Mouse (Mus musculus) heart, embryonic 10.5 days (tissue): ENCODE results near the gene Hs6st3. TPM values are rescaled to one million over a fixed set of nuclear protein-coding genes. Genes with fewer than 3 reads are reported as not detected.
"Not testable (repeated sequence)": the region's sequence is repeated elsewhere in the genome, so short reads cannot be mapped to it uniquely, and the experiment has no call there.

ENCODE experiments used
- DNase-seq: peaks from one replicate; pipeline ENCODE4 v3.0.0-alpha.2; 2017; ENCODE audit warnings: low spot score
- H3K27ac ChIP-seq: fragments of 300-500 bp; sonication (generic); 2 replicates; pipeline ENCODE4 v1.5.1; 2016; ENCODE audit warnings: mild to moderate bottlenecking
- H3K27me3 ChIP-seq: fragments of 300-500 bp; sonication (generic); 2 replicates; pipeline ENCODE4 v1.6.1; 2016; ENCODE audit warnings: mild to moderate bottlenecking; ENCODE audit not compliant: poor library complexity, insufficient read depth, severe bottlenecking
- H3K36me3 ChIP-seq: fragments of 300-500 bp; sonication (generic); 2 replicates; pipeline ENCODE4 v1.6.1; 2016; ENCODE audit warnings: mild to moderate bottlenecking, moderate library complexity
- H3K4me1 ChIP-seq: fragments of 300-500 bp; sonication (generic); 2 replicates; pipeline ENCODE4 v1.6.1; 2016; ENCODE audit warnings: mild to moderate bottlenecking
- H3K4me3 ChIP-seq: fragments of 300-500 bp; sonication (generic); 2 replicates; pipeline ENCODE4 v1.5.1; 2016; ENCODE audit warnings: mild to moderate bottlenecking, moderate library complexity
- H3K9me3 ChIP-seq: fragments of 300-500 bp; sonication (generic); 2 replicates; pipeline ENCODE4 v1.6.1; 2016; ENCODE audit warnings: mild to moderate bottlenecking, moderate library complexity
- WGBS: fragments of 180-500 bp; shearing (Covaris S2); methylation state at CpG from one replicate; pipeline ENCODE4 v1.1.7; 2016; 5-methylcytosine and 5-hydroxymethylcytosine counted together
- polyA plus RNA-seq: library from polyadenylated mRNA; unstranded; fragments of >200 nt; fragmentation: Nextera tagmentation; extraction: Ambion mirVana; gene quantifications from 2 replicates; pipeline ENCODE4 v1.2.1, GENCODE M21; 2016

Hs6st3 gene
- polyA plus RNA-seq, 1 experiment from 2014 or later: 0.18 TPM

GRCm38 (mm10) chr14:119260176-119260962, 122.2 kb downstream of the Hs6st3 start:
- peaks cover 10% of the 10 kb centered on the region for H3K4me1 ChIP-seq
- WGBS: 39% methylated on average over 14 of the region's 14 CpGs
- peak overlapping the region; percentile 36; the same call in 1 of the 2 replicates for H3K4me3 ChIP-seq
- DNase-seq: no peak
- no peaks in the 10 kb centered on the region for H3K36me3 ChIP-seq
- no peaks in the 10 kb centered on the region for H3K27me3 ChIP-seq
- H3K27ac ChIP-seq: peak overlapping the region; percentile 10; the same call in 1 of the 2 replicates
- H3K9me3 ChIP-seq: no peaks in the 10 kb centered on the region

GRCm38 (mm10) chr14:119266334-119266733, 128.2 kb downstream of the Hs6st3 start:
- Histone ChIP-seq H3K9me3 (no peaks in the 10 kb centered on the region), H3K27me3 (no peaks in the 10 kb centered on the region)
- 81% methylated on average over 7 of the region's 7 CpGs for WGBS

GRCm38 (mm10) chr14:119273088-119273487, 134.9 kb downstream of the Hs6st3 start:
- Histone ChIP-seq H3K36me3 (no peaks in the 10 kb centered on the region), H3K4me3 (no peak overlapping the region), H3K27me3 (no peaks in the 10 kb centered on the region), H3K4me1 (no peaks in the 10 kb centered on the region), H3K27ac (no peak overlapping the region), H3K9me3 (no peaks in the 10 kb centered on the region)
- WGBS: 67% methylated on average over 7 of the region's 7 CpGs
- DNase-seq: no peak

More at GRCm38 (mm10) chr14:119266334-119266733, 128.2 kb downstream of the Hs6st3 start:
- H3K4me3 ChIP-seq: no peak overlapping the region
- no peak for DNase-seq
- H3K4me1 ChIP-seq: no peaks in the 10 kb centered on the region
- no peak overlapping the region for H3K27ac ChIP-seq
- no peaks in the 10 kb centered on the region for H3K36me3 ChIP-seq

GRCm38 (mm10) chr14:119278156-119278555, 140.0 kb downstream of the Hs6st3 start:
- H3K4me1 ChIP-seq, H3K9me3 ChIP-seq, H3K27me3 ChIP-seq, DNase-seq, H3K36me3 ChIP-seq, H3K27ac ChIP-seq, H3K4me3 ChIP-seq: not testable (repeated sequence)
- 94% methylated on average over 15 of the region's 15 CpGs for WGBS

GRCm38 (mm10) chr14:119283951-119284350, 145.8 kb downstream of the Hs6st3 start:
- Histone ChIP-seq H3K4me3 (no peak overlapping the region), H3K27me3 (no peaks in the 10 kb centered on the region), H3K4me1 (no peaks in the 10 kb centered on the region), H3K36me3 (no peaks in the 10 kb centered on the region), H3K27ac (no peak overlapping the region), H3K9me3 (no peaks in the 10 kb centered on the region)
- 79% methylated on average over 3 of the region's 3 CpGs for WGBS
- no peak for DNase-seq

GRCm38 (mm10) chr14:119289668-119290067, 151.5 kb downstream of the Hs6st3 start:
- no peaks in the 10 kb centered on the region for H3K36me3 ChIP-seq
- no peak overlapping the region for H3K27ac ChIP-seq
- H3K9me3 ChIP-seq: no peaks in the 10 kb centered on the region
- H3K27me3 ChIP-seq: no peaks in the 10 kb centered on the region
- DNase-seq: no peak
- no peaks in the 10 kb centered on the region for H3K4me1 ChIP-seq
- no peak overlapping the region for H3K4me3 ChIP-seq
- WGBS: 54% methylated on average over 1 of the region's 1 CpGs

GRCm38 (mm10) chr14:119294071-119294470, 155.9 kb downstream of the Hs6st3 start:
- H3K9me3 ChIP-seq: no peaks in the 10 kb centered on the region
- no peak for DNase-seq
- no peak overlapping the region for H3K27ac ChIP-seq
- no peak overlapping the region for H3K4me3 ChIP-seq
- 80% methylated on average over 6 of the region's 6 CpGs for WGBS
- H3K27me3 ChIP-seq: no peaks in the 10 kb centered on the region
- no peaks in the 10 kb centered on the region for H3K36me3 ChIP-seq
- H3K4me1 ChIP-seq: no peaks in the 10 kb centered on the region

GRCm38 (mm10) chr14:119306461-119306860, 168.3 kb downstream of the Hs6st3 start:
- no peak overlapping the region for H3K27ac ChIP-seq
- H3K27me3 ChIP-seq: no peaks in the 10 kb centered on the region
- 66% methylated on average over 3 of the region's 3 CpGs for WGBS
- DNase-seq: no peak
- H3K36me3 ChIP-seq: no peaks in the 10 kb centered on the region
- H3K9me3 ChIP-seq: no peaks in the 10 kb centered on the region
- no peaks in the 10 kb centered on the region for H3K4me1 ChIP-seq
- H3K4me3 ChIP-seq: no peak overlapping the region

- Histone ChIP-seq H3K36me3 (no peaks in the 10 kb centered on the region), H3K4me1 (no peaks in the 10 kb centered on the region)
- 81% methylated on average over 2 of the region's 2 CpGs for WGBS
Observed at GRCm38 (mm10) chr14:119318379-119318778, 180.2 kb downstream of the Hs6st3 start.

GRCm38 (mm10) chr14:119347236-119347635, 209.1 kb downstream of the Hs6st3 start:
- 86% methylated on average over 11 of the region's 11 CpGs for WGBS
- H3K27ac ChIP-seq: no peak overlapping the region
- no peak overlapping the region for H3K4me3 ChIP-seq
- H3K4me1 ChIP-seq: no peaks in the 10 kb centered on the region
- no peak for DNase-seq
- H3K27me3 ChIP-seq: no peaks in the 10 kb centered on the region
- no peaks in the 10 kb centered on the region for H3K36me3 ChIP-seq
- H3K9me3 ChIP-seq: no peaks in the 10 kb centered on the region

More at GRCm38 (mm10) chr14:119318379-119318778, 180.2 kb downstream of the Hs6st3 start:
- DNase-seq: no peak
- no peak overlapping the region for H3K27ac ChIP-seq
- H3K27me3 ChIP-seq: no peaks in the 10 kb centered on the region
- no peaks in the 10 kb centered on the region for H3K9me3 ChIP-seq
- H3K4me3 ChIP-seq: no peak overlapping the region

GRCm38 (mm10) chr14:119361414-119361813, 223.3 kb downstream of the Hs6st3 start:
- WGBS: 85% methylated on average over 4 of the region's 4 CpGs
- Histone ChIP-seq H3K27ac (no peak overlapping the region), H3K9me3 (no peaks in the 10 kb centered on the region), H3K27me3 (no peaks in the 10 kb centered on the region), H3K36me3 (no peaks in the 10 kb centered on the region), H3K4me3 (no peak overlapping the region), H3K4me1 (no peaks in the 10 kb centered on the region)
- DNase-seq: no peak

- Histone ChIP-seq H3K27ac (no peak overlapping the region), H3K27me3 (no peaks in the 10 kb centered on the region), H3K4me1 (no peaks in the 10 kb centered on the region), H3K9me3 (no peaks in the 10 kb centered on the region), H3K4me3 (no peak overlapping the region), H3K36me3 (no peaks in the 10 kb centered on the region)
- DNase-seq: no peak
- WGBS: 90% methylated on average over 3 of the region's 3 CpGs
Observed at GRCm38 (mm10) chr14:119367866-119368425, 229.8 kb downstream of the Hs6st3 start.

- H3K27me3 ChIP-seq: no peaks in the 10 kb centered on the region
- 75% methylated on average over 8 of the region's 8 CpGs for WGBS
- no peak overlapping the region for H3K27ac ChIP-seq
- no peaks in the 10 kb centered on the region for H3K4me1 ChIP-seq
- no peaks in the 10 kb centered on the region for H3K9me3 ChIP-seq
- H3K36me3 ChIP-seq: no peaks in the 10 kb centered on the region
- no peak overlapping the region for H3K4me3 ChIP-seq
- DNase-seq: no peak
Observed at GRCm38 (mm10) chr14:119369274-119369673, 231.1 kb downstream of the Hs6st3 start.
